Mouse (Mus musculus) C2C12 (cell line): ENCODE data around the gene Acer3. TPM values are rescaled to one million over a fixed set of nuclear protein-coding genes. Genes with fewer than 3 reads are reported as not detected.
"Not testable (repeated sequence)": the region's sequence is repeated elsewhere in the genome, so short reads cannot be mapped to it uniquely, and the experiment has no call there.

Experiments used
- H3K27me3 ChIP-seq: one replicate; pipeline ENCODE4 v1.6.1; 2011; ENCODE audit not compliant: control insufficient read depth, insufficient read depth, insufficient read length
- H3K36me3 ChIP-seq: one replicate; pipeline ENCODE4 v1.6.1; 2011; ENCODE audit not compliant: control insufficient read depth, insufficient read depth
- H3K4me3 ChIP-seq: one replicate; pipeline ENCODE4 v1.5.1; 2011; ENCODE audit warnings: mild to moderate bottlenecking, control low read depth; ENCODE audit not compliant: poor library complexity, insufficient read depth, severe bottlenecking
- H3K79me2 ChIP-seq: one replicate; pipeline ENCODE4 v1.6.1; 2011; ENCODE audit not compliant: control insufficient read depth, insufficient read depth
- H3K79me3 ChIP-seq: one replicate; pipeline ENCODE4 v1.6.1; 2011; ENCODE audit warnings: low read depth, control low read depth
- H3ac ChIP-seq: one replicate; pipeline ENCODE3; 2011; ENCODE audit warnings: low read depth; ENCODE audit not compliant: control insufficient read depth, insufficient read length
- CEBPB ChIP-seq: IDR thresholded peaks from one replicate; pipeline ENCODE4 v1.6.1; 2011; ENCODE audit warnings: low read depth, mild to moderate bottlenecking, control low read depth, moderate library complexity
- CTCF ChIP-seq: IDR thresholded peaks from one replicate; pipeline ENCODE4 v1.5.1; 2011; ENCODE audit not compliant: control insufficient read depth, insufficient read depth, insufficient read length
- FOSL1 ChIP-seq: IDR thresholded peaks from one replicate; pipeline ENCODE4 v1.8.0; 2011; ENCODE audit warnings: mild to moderate bottlenecking, low read length; ENCODE audit not compliant: poor library complexity, insufficient read depth, severe bottlenecking
- MAX ChIP-seq: IDR thresholded peaks from one replicate; pipeline ENCODE4 v1.6.1; 2011; ENCODE audit warnings: mild to moderate bottlenecking, control low read depth
- MYOD1 ChIP-seq: IDR thresholded peaks from one replicate; pipeline ENCODE4 v1.6.1; 2011; ENCODE audit warnings: low read depth; ENCODE audit not compliant: control insufficient read depth, insufficient read length
- MYOG ChIP-seq: IDR thresholded peaks from one replicate; pipeline ENCODE4 v1.6.1; 2011; ENCODE audit not compliant: control insufficient read depth, insufficient read length; ENCODE audit errors: extremely low read depth
- USF1 ChIP-seq: IDR thresholded peaks from one replicate; pipeline ENCODE4 v1.6.1; 2011; ENCODE audit warnings: low read depth, mild to moderate bottlenecking, control low read depth, moderate library complexity
- polyA plus RNA-seq: library from polyadenylated mRNA; unstranded; fragments of >200 nt; fragmentation: generic; extraction: Trizol; gene quantifications from one replicate; pipeline ENCODE4 v1.2.1, GENCODE M21; 2012; ENCODE audit warnings: missing spikeins

Gene Acer3
- polyA plus RNA-seq, 1 experiment = 7.6 TPM

DNA sequence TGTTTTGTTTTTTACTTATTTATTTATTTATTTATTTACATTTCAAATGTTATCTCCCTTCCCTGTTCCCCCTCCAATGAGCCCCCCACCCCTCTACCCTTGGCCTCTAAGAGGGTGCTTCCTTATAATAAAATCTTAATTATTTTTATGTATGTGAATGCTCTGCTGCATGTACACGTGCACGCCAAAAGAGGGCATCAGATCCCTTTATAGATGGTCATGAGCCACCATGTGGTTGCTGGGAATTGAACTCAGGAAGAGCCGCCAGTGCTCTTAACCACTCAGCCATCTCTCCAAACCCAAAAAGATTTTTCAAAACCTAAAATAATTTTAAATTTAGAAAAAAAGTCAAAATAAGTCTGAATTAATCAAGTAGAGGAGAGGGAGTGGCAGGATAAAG is 31.4 kb downstream of the Acer3 start:
- H3K4me3 ChIP-seq = no peak overlapping the region
- H3K79me2 ChIP-seq = no peaks in the 10 kb centered on the region
- no peaks in the 10 kb centered on the region for H3K27me3 ChIP-seq
- no peaks in the 10 kb centered on the region for H3K79me3 ChIP-seq
- H3K36me3 ChIP-seq = no peaks in the 10 kb centered on the region
- no peak overlapping the region for H3ac ChIP-seq
- TF ChIP-seq CTCF (no peak), CEBPB (no peak), MYOD1 (no peak), USF1 (no peak), MYOG (no peak), MAX (peak; percentile 65)

- no peak overlapping the region for H3ac ChIP-seq
Measured at GRCm38 (mm10) chr7:98276263-98276662, 44.7 kb downstream of the Acer3 start.

GRCm38 (mm10) chr7:98268166-98268565 is 52.8 kb downstream of the Acer3 start:
- H3K27me3 ChIP-seq, H3K36me3 ChIP-seq, H3K4me3 ChIP-seq: not testable (repeated sequence)

More at GRCm38 (mm10) chr7:98276263-98276662, 44.7 kb downstream of the Acer3 start:
- TF ChIP-seq USF1 = no peak
- no peak for TF ChIP-seq MYOG
- Histone ChIP-seq H3K36me3 (no peaks in the 10 kb centered on the region), H3K79me3 (no peaks in the 10 kb centered on the region), H3K27me3 (no peaks in the 10 kb centered on the region), H3K79me2 (no peaks in the 10 kb centered on the region), H3K4me3 (no peak overlapping the region)

GRCm38 (mm10) chr7:98252520-98252919 is 68.5 kb downstream of the Acer3 start:
- TF ChIP-seq USF1 = no peak
- TF ChIP-seq FOSL1 = no peak
- no peak for TF ChIP-seq CTCF
- TF ChIP-seq CEBPB = no peak
- TF ChIP-seq MAX = no peak
- TF ChIP-seq MYOD1 = no peak
- TF ChIP-seq MYOG = no peak
- H3K79me2 ChIP-seq = no peaks in the 10 kb centered on the region

More at GRCm38 (mm10) chr7:98268166-98268565, 52.8 kb downstream of the Acer3 start:
- not testable (repeated sequence) for H3ac ChIP-seq, H3K79me2 ChIP-seq, H3K79me3 ChIP-seq

DNA sequence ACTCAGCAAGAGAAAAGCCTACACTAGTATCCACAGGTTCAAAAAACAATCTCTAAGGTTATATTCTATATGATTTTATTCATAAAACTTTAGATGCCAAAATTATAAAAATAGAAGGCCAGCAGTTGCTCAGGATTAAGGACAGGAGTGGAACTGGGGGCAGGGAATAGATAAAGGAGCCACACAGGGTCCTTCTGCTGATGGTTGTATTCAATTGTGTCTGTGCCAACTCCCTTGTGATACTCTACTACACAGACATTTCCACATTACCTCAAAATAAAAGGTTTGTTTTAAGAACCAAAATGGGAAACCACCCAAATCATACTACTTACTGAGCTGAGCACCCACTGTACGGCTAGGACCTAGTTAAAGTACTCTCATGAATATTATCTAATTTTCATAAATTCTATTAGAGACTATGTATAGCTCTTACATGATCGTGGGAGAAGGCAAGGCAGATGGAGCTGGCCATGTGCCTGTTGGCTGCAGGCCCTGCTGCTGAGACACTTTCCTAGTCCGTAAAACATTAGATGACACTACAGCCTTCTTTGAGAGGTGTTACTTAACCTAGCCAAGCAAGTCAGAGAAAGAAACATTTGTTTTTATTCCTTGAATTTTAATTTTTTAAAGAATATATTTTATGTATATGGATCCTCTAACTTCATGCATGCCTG is 84.2 kb downstream of the Acer3 start:
- no peaks in the 10 kb centered on the region for H3K79me3 ChIP-seq
- no peaks in the 10 kb centered on the region for H3K36me3 ChIP-seq
- no peak overlapping the region for H3ac ChIP-seq
- TF ChIP-seq MYOD1 = no peak
- TF ChIP-seq CEBPB = no peak
- no peak for TF ChIP-seq MAX
- TF ChIP-seq CTCF = no peak
- TF ChIP-seq FOSL1 = no peak
- TF ChIP-seq USF1 = no peak
- TF ChIP-seq MYOG = no peak
- H3K79me2 ChIP-seq = no peaks in the 10 kb centered on the region
- H3K4me3 ChIP-seq = no peak overlapping the region
- no peaks in the 10 kb centered on the region for H3K27me3 ChIP-seq

More at GRCm38 (mm10) chr7:98252520-98252919, 68.5 kb downstream of the Acer3 start:
- Histone ChIP-seq H3ac (no peak overlapping the region), H3K27me3 (no peaks in the 10 kb centered on the region), H3K4me3 (no peak overlapping the region), H3K36me3 (no peaks in the 10 kb centered on the region), H3K79me3 (no peaks in the 10 kb centered on the region)

DNA sequence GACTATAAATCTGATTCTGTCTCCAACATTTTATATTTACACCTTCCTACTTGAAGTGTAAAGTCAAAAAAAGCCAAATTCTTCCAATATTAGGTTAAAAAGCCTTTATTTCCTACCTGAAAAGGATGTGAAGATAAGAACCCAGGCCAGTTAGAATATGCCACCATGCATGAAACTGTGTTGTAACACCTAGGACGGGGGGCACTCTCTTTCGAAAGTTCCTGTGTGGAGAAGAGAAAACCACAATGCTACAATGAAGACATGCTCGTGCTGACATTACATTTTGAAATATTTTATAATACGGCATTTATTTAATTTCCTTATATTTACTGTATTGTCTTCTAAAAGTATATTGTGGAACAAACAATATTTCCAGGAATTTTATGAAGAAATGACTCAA is 97.2 kb downstream of the Acer3 start:
- H3ac ChIP-seq = no peak overlapping the region
- H3K27me3 ChIP-seq = no peaks in the 10 kb centered on the region
- TF ChIP-seq CTCF = no peak
- TF ChIP-seq MAX = no peak
- TF ChIP-seq USF1 = no peak
- TF ChIP-seq FOSL1 = no peak
- TF ChIP-seq MYOD1 = no peak
- TF ChIP-seq MYOG = no peak
- no peak for TF ChIP-seq CEBPB
- no peaks in the 10 kb centered on the region for H3K79me2 ChIP-seq
- H3K4me3 ChIP-seq = no peak overlapping the region
- no peaks in the 10 kb centered on the region for H3K79me3 ChIP-seq
- no peaks in the 10 kb centered on the region for H3K36me3 ChIP-seq
